Mouse (Mus musculus): Measurements from ENCODE around the gene Mul1. TPM values are rescaled to one million over a fixed set of nuclear protein-coding genes. Genes with fewer than 3 reads are reported as not detected.

The Mul1 gene
- polyA plus RNA-seq (2016; fragmentation: Nextera tagmentation; extraction: Ambion mirVana) = 22.2 and 24.9 TPM in 2 replicates

GRCm38 (mm10) chr4:138434347-138435316, at the start of gene Mul1:
Gene Mul1 (plus strand): TSS chr4:138434671.
- DNase-seq (ENCODE audit: low spot score) = peak; percentile 98
- H3K9me3 ChIP-seq = no peaks in the 10 kb centered on the region
- WGBS = under 1% methylated on average over 64 of the region's 64 CpGs
- peak within 1 kb of the TSS; percentile 93 for H3K27ac ChIP-seq
- H3K4me1 ChIP-seq = peaks cover 7% of the 10 kb centered on the region
- peaks cover 38% of the 10 kb centered on the region for H3K36me3 ChIP-seq
- H3K27me3 ChIP-seq (ENCODE audit: insufficient read depth, poor library complexity, severe bottlenecking) = no peaks in the 10 kb centered on the region; the same call in 1 of the 2 replicates
- H3K4me3 ChIP-seq = peak within 1 kb of the TSS; percentile 99

- Histone ChIP-seq H3K27me3 (ENCODE audit: insufficient read depth, poor library complexity, severe bottlenecking) (peaks cover 90% of the 10 kb centered on the region), H3K9me3 (no peaks in the 10 kb centered on the region), H3K27ac (no peak overlapping the region), H3K4me1 (peaks cover 24% of the 10 kb centered on the region), H3K36me3 (no peaks in the 10 kb centered on the region), H3K4me3 (no peak overlapping the region)
- DNase-seq (ENCODE audit: low spot score) = no peak
- WGBS = 51% methylated on average over 7 of the region's 7 CpGs
Measured at GRCm38 (mm10) chr4:138393703-138394102, 40.8 kb upstream of the Mul1 start.

GRCm38 (mm10) chr4:138395087-138395970, 39.1 kb upstream of the Mul1 start:
- Histone ChIP-seq H3K9me3 (no peaks in the 10 kb centered on the region), H3K36me3 (no peaks in the 10 kb centered on the region), H3K27me3 (ENCODE audit: insufficient read depth, poor library complexity, severe bottlenecking) (peaks cover 95% of the 10 kb centered on the region), H3K27ac (peak overlapping the region; percentile 8; the same call in 1 of the 2 replicates), H3K4me1 (peaks cover 24% of the 10 kb centered on the region), H3K4me3 (peak overlapping the region; percentile 60)
- DNase-seq (ENCODE audit: low spot score) = no peak
- under 1% methylated on average over 102 of the region's 103 CpGs for WGBS

GRCm38 (mm10) chr4:138395971-138396645, 38.4 kb upstream of the Mul1 start, which contains the start of gene Fam43b:
Gene Fam43b (minus strand): TSS chr4:138396528.
- Histone ChIP-seq H3K4me3 (peak within 1 kb of the TSS; percentile 60), H3K27me3 (ENCODE audit: insufficient read depth, poor library complexity, severe bottlenecking) (peaks cover 95% of the 10 kb centered on the region)
- WGBS = under 1% methylated on average over 46 of the region's 46 CpGs

GRCm38 (mm10) chr4:138396711-138397110, 37.8 kb upstream of the Mul1 start:
- Histone ChIP-seq H3K27ac (no peak overlapping the region), H3K9me3 (no peaks in the 10 kb centered on the region), H3K4me1 (peaks cover 24% of the 10 kb centered on the region), H3K36me3 (no peaks in the 10 kb centered on the region), H3K4me3 (peak overlapping the region; percentile 60), H3K27me3 (ENCODE audit: insufficient read depth, poor library complexity, severe bottlenecking) (peaks cover 92% of the 10 kb centered on the region)
- DNase-seq (ENCODE audit: low spot score) = no peak
- WGBS = 8% methylated on average over 8 of the region's 8 CpGs

More at GRCm38 (mm10) chr4:138395971-138396645, 38.4 kb upstream of the Mul1 start, which contains the start of gene Fam43b:
- Histone ChIP-seq H3K36me3 (no peaks in the 10 kb centered on the region), H3K9me3 (no peaks in the 10 kb centered on the region), H3K4me1 (peaks cover 24% of the 10 kb centered on the region), H3K27ac (peak within 1 kb of the TSS; percentile 8; the same call in 1 of the 2 replicates)
- DNase-seq (ENCODE audit: low spot score) = peak; percentile 79

GRCm38 (mm10) chr4:138404806-138405205, 29.7 kb upstream of the Mul1 start:
- WGBS = 2% methylated on average over 2 of the region's 2 CpGs
- peak; percentile 78 for DNase-seq (ENCODE audit: low spot score)
- no peaks in the 10 kb centered on the region for H3K4me1 ChIP-seq

GRCm38 (mm10) chr4:138407479-138408194, 26.8 kb upstream of the Mul1 start:
- peaks cover 35% of the 10 kb centered on the region for H3K27me3 ChIP-seq (ENCODE audit: insufficient read depth, poor library complexity, severe bottlenecking)
- no peak for DNase-seq (ENCODE audit: low spot score)

More at GRCm38 (mm10) chr4:138404806-138405205, 29.7 kb upstream of the Mul1 start:
- H3K27me3 ChIP-seq (ENCODE audit: insufficient read depth, poor library complexity, severe bottlenecking) = peaks cover 21% of the 10 kb centered on the region
- H3K9me3 ChIP-seq = no peaks in the 10 kb centered on the region
- H3K36me3 ChIP-seq = no peaks in the 10 kb centered on the region
- H3K27ac ChIP-seq = no peak overlapping the region
- no peak overlapping the region for H3K4me3 ChIP-seq

GRCm38 (mm10) chr4:138411011-138411410, 23.5 kb upstream of the Mul1 start:
- DNase-seq (ENCODE audit: low spot score) = no peak
- peaks cover 19% of the 10 kb centered on the region for H3K4me1 ChIP-seq
- peaks cover 50% of the 10 kb centered on the region for H3K27me3 ChIP-seq (ENCODE audit: insufficient read depth, poor library complexity, severe bottlenecking)
- no peak overlapping the region for H3K4me3 ChIP-seq
- H3K36me3 ChIP-seq = no peaks in the 10 kb centered on the region
- no peaks in the 10 kb centered on the region for H3K9me3 ChIP-seq
- H3K27ac ChIP-seq = no peak overlapping the region
- WGBS = 7% methylated on average over 5 of the region's 5 CpGs

More at GRCm38 (mm10) chr4:138407479-138408194, 26.8 kb upstream of the Mul1 start:
- WGBS = 68% methylated on average over 12 of the region's 13 CpGs
- Histone ChIP-seq H3K9me3 (no peaks in the 10 kb centered on the region), H3K4me3 (no peak overlapping the region), H3K36me3 (no peaks in the 10 kb centered on the region), H3K27ac (no peak overlapping the region), H3K4me1 (no peaks in the 10 kb centered on the region)

GRCm38 (mm10) chr4:138411504-138412121, 22.9 kb upstream of the Mul1 start:
- WGBS = 48% methylated on average over 7 of the region's 7 CpGs
- H3K27me3 ChIP-seq (ENCODE audit: insufficient read depth, poor library complexity, severe bottlenecking) = peaks cover 50% of the 10 kb centered on the region

GRCm38 (mm10) chr4:138414725-138415124, 19.7 kb upstream of the Mul1 start:
- 11% methylated on average over 6 of the region's 6 CpGs for WGBS
- H3K36me3 ChIP-seq = no peaks in the 10 kb centered on the region
- H3K27me3 ChIP-seq (ENCODE audit: insufficient read depth, poor library complexity, severe bottlenecking) = peaks cover 57% of the 10 kb centered on the region
- peaks cover 19% of the 10 kb centered on the region for H3K4me1 ChIP-seq
- peak overlapping the region; percentile 32; the same call in 1 of the 2 replicates for H3K27ac ChIP-seq
- no peak for DNase-seq (ENCODE audit: low spot score)
- H3K9me3 ChIP-seq = no peaks in the 10 kb centered on the region
- H3K4me3 ChIP-seq = peak overlapping the region; percentile 28; the same call in 1 of the 2 replicates

More at GRCm38 (mm10) chr4:138411504-138412121, 22.9 kb upstream of the Mul1 start:
- Histone ChIP-seq H3K4me3 (no peak overlapping the region), H3K36me3 (no peaks in the 10 kb centered on the region), H3K27ac (no peak overlapping the region), H3K9me3 (no peaks in the 10 kb centered on the region), H3K4me1 (peaks cover 19% of the 10 kb centered on the region)
- no peak for DNase-seq (ENCODE audit: low spot score)

GRCm38 (mm10) chr4:138415991-138416390, 18.5 kb upstream of the Mul1 start:
- H3K4me1 ChIP-seq = peaks cover 19% of the 10 kb centered on the region
- no peaks in the 10 kb centered on the region for H3K36me3 ChIP-seq
- no peak overlapping the region for H3K4me3 ChIP-seq
- H3K27me3 ChIP-seq (ENCODE audit: insufficient read depth, poor library complexity, severe bottlenecking) = peaks cover 56% of the 10 kb centered on the region
- no peak overlapping the region for H3K27ac ChIP-seq
- no peaks in the 10 kb centered on the region for H3K9me3 ChIP-seq
- no peak for DNase-seq (ENCODE audit: low spot score)
- WGBS = 80% methylated on average over 3 of the region's 3 CpGs
